Mouse (Mus musculus): ENCODE data around the gene Amz2. TPM values are rescaled to one million over a fixed set of nuclear protein-coding genes. Genes with fewer than 3 reads are reported as not detected.

Gene Amz2
- polyA plus RNA-seq, 1 experiment, result 75.3 TPM

DNA sequence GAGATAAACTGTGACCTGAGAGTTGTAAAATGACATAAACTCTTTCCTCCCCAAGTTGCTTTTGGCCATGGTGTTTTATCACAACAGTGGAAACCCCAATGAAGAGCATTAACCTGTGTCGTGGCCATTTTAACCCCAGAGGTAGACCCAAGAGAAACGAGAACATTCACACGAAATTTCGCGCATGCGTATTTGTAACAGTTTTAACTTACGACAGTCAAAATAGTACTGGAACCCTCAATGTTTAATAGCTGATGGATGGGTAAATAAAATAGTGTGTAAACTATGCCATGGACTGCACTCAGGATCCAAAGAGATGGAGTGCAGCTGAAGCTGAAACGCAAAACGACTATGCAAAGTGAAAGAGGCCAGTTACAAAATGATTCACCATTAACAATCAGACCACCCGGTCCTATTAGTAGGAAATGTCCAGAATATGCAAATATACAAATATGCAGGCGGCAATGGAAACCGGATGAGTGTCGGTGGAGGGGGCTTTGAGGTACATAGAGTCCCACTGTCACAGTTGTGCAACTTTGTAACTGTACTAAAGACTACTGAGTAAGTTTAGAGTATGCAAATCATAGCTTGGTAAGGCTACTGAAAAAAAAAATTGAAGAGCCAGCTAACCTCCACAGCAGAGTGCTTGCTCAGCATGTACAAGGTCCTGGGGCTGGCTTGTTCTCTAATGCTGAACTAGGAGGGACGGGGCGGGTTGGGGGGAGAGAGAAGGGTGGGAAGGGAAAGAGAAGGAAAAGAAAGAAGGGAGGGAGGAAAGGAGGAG, 15.4 kb upstream of the Amz2 start:
- Histone ChIP-seq H3K27ac (ENCODE audit: control insufficient read depth, insufficient read depth, low read length) (no peak overlapping the region), H3K27me3 (ENCODE audit: control insufficient read depth, insufficient read depth, low read length) (no peaks in the 10 kb centered on the region), H3K4me3 (ENCODE audit: control insufficient read depth, insufficient read depth, low read length) (no peak overlapping the region), H3K4me1 (replicated peaks; ENCODE audit: control insufficient read depth, insufficient read depth, low read length) (0 out of 2 replicates have a peak, but pooled peaks cover 2% of the 10 kb centered on the region), H3K36me3 (ENCODE audit: control insufficient read depth, insufficient read depth, low read length) (no peaks in the 10 kb centered on the region)
- no peak for TF ChIP-seq POLR2A (IDR thresholded peaks at IDR 0.05; ENCODE audit: control insufficient read depth, extremely low read depth, insufficient read depth, low read length, poor library complexity)
- no peak for TF ChIP-seq CTCF (IDR thresholded peaks at IDR 0.05; ENCODE audit: borderline replicate concordance, control insufficient read depth, extremely low read depth, insufficient read depth, low read length, poor library complexity)
- DNase-seq, result no peak
- WGBS, result 94% methylated on average over 15 of the region's 15 CpGs

DNA sequence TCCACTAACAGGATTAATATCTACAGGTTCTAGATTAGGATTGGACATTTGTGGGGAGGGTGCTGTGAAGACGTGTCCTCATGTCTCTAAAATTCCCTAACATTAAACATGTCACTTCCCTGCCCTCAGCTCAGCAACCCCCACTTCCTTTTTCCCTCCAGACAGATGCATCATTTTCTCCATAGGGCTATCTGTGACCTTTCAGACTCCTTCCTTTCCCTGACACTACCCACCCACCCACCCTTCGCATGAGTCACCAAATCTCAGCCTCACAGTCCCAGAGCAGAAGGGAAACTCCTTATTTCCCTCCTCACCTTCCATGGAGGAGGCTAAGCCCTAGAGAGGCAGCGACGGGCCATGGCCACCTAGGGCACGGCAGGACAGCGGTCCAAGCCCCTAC, 12.1 kb upstream of the Amz2 start, which contains the start of gene 9930022D16Rik:
Gene 9930022D16Rik, plus strand, starts transcription at position 301 of the 400 bp plus-strand sequence.
- WGBS, result 95% methylated on average over 6 of the region's 6 CpGs
- no peak within 1 kb of the TSS for H3K4me3 ChIP-seq (ENCODE audit: control insufficient read depth, insufficient read depth, low read length)

DNA sequence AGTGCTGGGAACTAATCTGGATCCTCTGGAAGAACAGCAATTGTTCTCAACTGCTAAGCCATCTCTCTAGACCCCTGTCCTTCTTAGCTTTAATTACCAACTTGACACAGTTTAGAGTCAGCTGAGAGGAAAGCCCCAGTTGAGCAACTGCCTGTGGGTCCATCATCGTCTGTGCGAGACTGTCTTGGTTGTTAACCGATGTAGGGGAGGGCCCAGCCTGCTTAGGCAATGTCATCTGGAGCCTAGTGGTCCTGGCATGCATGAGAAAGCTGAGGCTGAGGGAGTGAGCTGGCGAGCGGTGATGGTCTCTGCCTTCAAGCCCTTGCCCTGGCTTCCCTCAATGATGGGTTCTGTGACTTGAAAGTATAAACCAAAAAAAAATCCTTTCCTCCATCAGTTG, 10.9 kb upstream of the Amz2 start:
- WGBS, result 93% methylated on average over 5 of the region's 5 CpGs
- H3K4me3 ChIP-seq (ENCODE audit: control insufficient read depth, insufficient read depth, low read length), result no peak overlapping the region

More for the DNA sequence above, 12.1 kb upstream of the Amz2 start, which contains the start of gene 9930022D16Rik:
- Histone ChIP-seq H3K27me3 (ENCODE audit: control insufficient read depth, insufficient read depth, low read length) (no peaks in the 10 kb centered on the region), H3K4me1 (replicated peaks; ENCODE audit: control insufficient read depth, insufficient read depth, low read length) (0 out of 2 replicates have a peak, but pooled peaks cover 2% of the 10 kb centered on the region), H3K36me3 (ENCODE audit: control insufficient read depth, insufficient read depth, low read length) (no peaks in the 10 kb centered on the region), H3K27ac (ENCODE audit: control insufficient read depth, insufficient read depth, low read length) (no peak within 1 kb of the TSS)
- TF ChIP-seq CTCF (IDR thresholded peaks at IDR 0.05; ENCODE audit: borderline replicate concordance, control insufficient read depth, extremely low read depth, insufficient read depth, low read length, poor library complexity) (no peak), POLR2A (IDR thresholded peaks at IDR 0.05; ENCODE audit: control insufficient read depth, extremely low read depth, insufficient read depth, low read length, poor library complexity) (no peak)
- DNase-seq, result no peak

DNA sequence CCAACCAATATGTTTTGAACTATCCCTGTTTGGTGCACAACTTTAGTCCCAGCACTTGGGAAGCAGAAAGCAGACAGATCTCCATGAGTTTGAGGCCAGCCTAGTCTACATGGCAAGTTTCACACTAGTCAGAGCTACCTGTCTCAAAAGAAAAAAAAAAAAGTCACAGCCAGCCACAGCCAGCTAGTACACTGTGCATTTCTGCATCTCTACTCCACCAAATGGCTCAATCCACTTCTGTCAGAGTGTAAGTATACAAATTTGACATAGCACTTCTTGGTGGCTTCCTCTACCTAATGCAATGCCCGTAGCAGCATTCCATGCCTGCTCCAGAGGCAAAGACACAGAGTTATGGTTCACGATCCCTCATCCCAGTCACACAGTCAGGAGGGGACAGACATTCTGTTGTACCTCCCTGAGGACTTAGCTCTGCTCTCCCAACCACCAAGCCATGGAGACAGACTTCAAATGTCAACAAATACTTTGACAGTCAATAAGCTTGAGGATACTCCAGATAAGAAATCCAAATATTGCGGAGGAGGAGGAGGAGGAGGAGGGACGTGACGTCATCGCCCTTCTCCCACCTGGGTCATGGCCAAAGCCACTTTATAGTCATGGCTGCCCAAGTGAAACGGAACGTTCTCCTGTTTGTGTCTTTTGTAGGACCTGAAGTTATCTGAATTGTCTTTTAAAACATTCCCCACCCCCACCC, 8.9 kb upstream of the Amz2 start:
- 87% methylated on average over 8 of the region's 8 CpGs for WGBS
- Histone ChIP-seq H3K27ac (ENCODE audit: control insufficient read depth, insufficient read depth, low read length) (no peak overlapping the region), H3K36me3 (ENCODE audit: control insufficient read depth, insufficient read depth, low read length) (no peaks in the 10 kb centered on the region), H3K4me3 (ENCODE audit: control insufficient read depth, insufficient read depth, low read length) (no peak overlapping the region), H3K4me1 (replicated peaks; ENCODE audit: control insufficient read depth, insufficient read depth, low read length) (peaks cover 9% of the 10 kb centered on the region), H3K27me3 (ENCODE audit: control insufficient read depth, insufficient read depth, low read length) (no peaks in the 10 kb centered on the region)
- TF ChIP-seq CTCF (IDR thresholded peaks at IDR 0.05; ENCODE audit: borderline replicate concordance, control insufficient read depth, extremely low read depth, insufficient read depth, low read length, poor library complexity) (no peak), POLR2A (IDR thresholded peaks at IDR 0.05; ENCODE audit: control insufficient read depth, extremely low read depth, insufficient read depth, low read length, poor library complexity) (no peak)
- no peak for DNase-seq

More for the DNA sequence above, 10.9 kb upstream of the Amz2 start:
- Histone ChIP-seq H3K36me3 (ENCODE audit: control insufficient read depth, insufficient read depth, low read length) (no peaks in the 10 kb centered on the region), H3K27ac (ENCODE audit: control insufficient read depth, insufficient read depth, low read length) (no peak overlapping the region), H3K27me3 (ENCODE audit: control insufficient read depth, insufficient read depth, low read length) (no peaks in the 10 kb centered on the region), H3K4me1 (replicated peaks; ENCODE audit: control insufficient read depth, insufficient read depth, low read length) (peaks cover 4% of the 10 kb centered on the region)
- DNase-seq, result no peak
- TF ChIP-seq CTCF (IDR thresholded peaks at IDR 0.05; ENCODE audit: borderline replicate concordance, control insufficient read depth, extremely low read depth, insufficient read depth, low read length, poor library complexity) (no peak), POLR2A (IDR thresholded peaks at IDR 0.05; ENCODE audit: control insufficient read depth, extremely low read depth, insufficient read depth, low read length, poor library complexity) (no peak)

DNA sequence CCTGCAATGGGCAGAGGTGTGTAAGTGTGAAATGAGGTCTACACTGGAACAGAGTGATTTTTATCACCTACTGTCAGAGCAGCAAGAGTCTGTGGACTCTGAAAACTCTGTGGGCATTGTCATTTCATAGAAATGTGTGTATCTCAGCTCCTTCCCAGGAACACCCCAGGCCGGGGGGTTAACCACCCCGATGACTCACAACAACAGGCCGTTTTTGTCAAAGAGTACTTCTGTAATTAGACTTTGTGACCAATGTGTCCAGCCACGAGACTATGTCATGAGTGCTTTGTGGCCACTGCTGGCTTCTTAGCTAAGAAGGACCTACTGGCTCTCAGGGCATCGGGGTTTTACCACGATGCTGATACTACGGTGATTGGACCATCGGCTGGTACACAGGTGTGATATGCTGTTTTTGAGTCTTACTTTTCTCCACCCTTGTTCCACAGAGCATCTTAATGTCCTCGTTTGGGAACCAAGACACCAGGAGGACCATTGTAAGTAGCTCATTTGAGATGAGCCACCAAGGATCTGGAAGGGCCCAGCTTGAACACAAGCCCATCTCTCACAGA, 8.2 kb upstream of the Amz2 start:
- 72% methylated on average over 9 of the region's 9 CpGs for WGBS
- no peaks in the 10 kb centered on the region for H3K27me3 ChIP-seq (ENCODE audit: control insufficient read depth, insufficient read depth, low read length)
- TF ChIP-seq POLR2A (IDR thresholded peaks at IDR 0.05; ENCODE audit: control insufficient read depth, extremely low read depth, insufficient read depth, low read length, poor library complexity) (no peak), CTCF (IDR thresholded peaks at IDR 0.05; ENCODE audit: borderline replicate concordance, control insufficient read depth, extremely low read depth, insufficient read depth, low read length, poor library complexity) (no peak)
- H3K36me3 ChIP-seq (ENCODE audit: control insufficient read depth, insufficient read depth, low read length), result no peaks in the 10 kb centered on the region
- DNase-seq, result no peak
- no peak overlapping the region for H3K4me3 ChIP-seq (ENCODE audit: control insufficient read depth, insufficient read depth, low read length)
- H3K27ac ChIP-seq (ENCODE audit: control insufficient read depth, insufficient read depth, low read length), result no peak overlapping the region
- H3K4me1 ChIP-seq (replicated peaks; ENCODE audit: control insufficient read depth, insufficient read depth, low read length), result peaks cover 9% of the 10 kb centered on the region

DNA sequence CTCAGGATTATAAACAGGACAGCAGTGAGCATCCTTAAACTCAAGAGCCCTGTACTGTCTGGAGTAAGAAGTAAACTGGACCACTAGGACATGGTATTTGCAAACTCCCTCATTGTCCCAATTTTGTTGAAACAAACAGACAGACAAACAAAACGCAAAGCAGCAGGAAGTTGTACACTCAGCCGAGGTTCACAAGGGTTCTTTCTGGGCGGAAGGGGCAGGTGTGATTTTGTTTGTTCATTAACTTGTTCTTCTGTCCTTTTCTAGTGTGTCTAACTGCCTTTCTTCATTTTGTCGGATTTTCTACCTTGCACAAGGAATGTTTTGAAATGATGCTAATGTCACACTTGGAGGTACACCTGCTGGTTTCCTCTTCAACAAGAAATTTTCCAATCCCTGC, 6.3 kb upstream of the Amz2 start:
- Histone ChIP-seq H3K4me1 (replicated peaks; ENCODE audit: control insufficient read depth, insufficient read depth, low read length) (peaks cover 9% of the 10 kb centered on the region), H3K4me3 (ENCODE audit: control insufficient read depth, insufficient read depth, low read length) (no peak overlapping the region), H3K27ac (ENCODE audit: control insufficient read depth, insufficient read depth, low read length) (peak overlapping the region; percentile 81), H3K36me3 (ENCODE audit: control insufficient read depth, insufficient read depth, low read length) (no peaks in the 10 kb centered on the region), H3K27me3 (ENCODE audit: control insufficient read depth, insufficient read depth, low read length) (no peaks in the 10 kb centered on the region)
- 27% methylated on average over 4 of the region's 4 CpGs for WGBS
- no peak for TF ChIP-seq CTCF (IDR thresholded peaks at IDR 0.05; ENCODE audit: borderline replicate concordance, control insufficient read depth, extremely low read depth, insufficient read depth, low read length, poor library complexity)
- no peak for TF ChIP-seq POLR2A (IDR thresholded peaks at IDR 0.05; ENCODE audit: control insufficient read depth, extremely low read depth, insufficient read depth, low read length, poor library complexity)
- no peak for DNase-seq

Measured in thymus, adult 2 months (tissue).